ENCODE assay signal across 41 mouse cellular contexts in the genomic region with DNA sequence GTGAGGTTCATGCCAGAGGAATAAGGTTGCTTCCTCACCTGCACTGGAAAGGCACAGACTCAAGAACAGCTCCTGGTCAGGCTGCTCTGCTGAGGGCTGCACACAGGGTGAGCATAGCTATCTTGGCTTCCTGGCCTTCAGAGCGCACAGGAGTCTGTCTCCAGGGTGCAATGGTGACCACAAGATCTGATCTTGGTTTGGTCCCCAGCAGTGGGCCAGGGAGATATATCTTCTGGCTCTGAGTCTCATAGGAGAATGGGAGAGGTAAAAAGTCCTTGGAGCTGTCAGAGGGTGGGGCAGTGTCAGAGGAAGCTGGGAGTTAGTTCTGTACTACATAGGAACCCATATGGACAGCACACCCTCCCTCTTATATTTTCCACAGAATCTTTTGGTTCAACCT. TPM values are rescaled to one million over a fixed set of nuclear protein-coding genes. Genes with fewer than 3 reads are reported as not detected.
DNase-seq lines count a peak whose midpoint lies in the region; ATAC-seq and TF ChIP-seq lines count a peak whose summit lies in the region.
"Had no signal": no experiment of that assay in that cellular context is flagged by ENCODE, and none has a peak within 500 bp of the region (broad histone marks: within the 10 kb centered on the region; RNA-seq: fewer than 3 reads in every experiment).

No protein-coding gene starts in this region.

- TF ChIP-seq CTCF in liver, embryonic 14.5 days (IDR thresholded peaks at IDR 0.05; ENCODE audit: low read depth): no peak

- no peak overlapping the region for H3K9ac ChIP-seq in heart, embryonic 11.5 days (ENCODE audit: low read depth, low read length)
- no peak overlapping the region for H3K9ac ChIP-seq in liver, embryonic 14.5 days (replicated peaks)
- no peak overlapping the region for H3K9ac ChIP-seq in forebrain, embryonic 14.5 days (ENCODE audit: low read length)
- H3K9ac ChIP-seq: embryonic facial prominence, embryonic 15.5 days; forebrain, embryonic 12.5 days; kidney, embryonic 15.5 days; midbrain, embryonic 15.5 days; neural tube, embryonic 15.5 days had no signal

- 60% methylated on average over 1 of the region's 1 CpGs for WGBS in heart, embryonic 11.5 days (ENCODE audit: insufficient replicate concordance)
- 11% methylated on average over 1 of the region's 1 CpGs for WGBS in liver, embryonic 14.5 days (ENCODE audit: insufficient replicate concordance)
- whole genome bisulfite sequencing in forebrain, embryonic 14.5 days: 89% methylated on average over 1 of the region's 1 CpGs

- no peaks in the 10 kb centered on the region for H3K36me3 ChIP-seq in heart, embryonic 11.5 days (ENCODE audit: control insufficient read depth, insufficient read depth, low read length)
- H3K36me3 ChIP-seq in megakaryocyte, embryonic 14.5 days (replicated peaks; ENCODE audit: low read length): peaks cover 97% of the 10 kb centered on the region
- H3K36me3 ChIP-seq in liver, embryonic 14.5 days (replicated peaks; ENCODE audit: control insufficient read depth, insufficient read depth, low read depth): peaks cover 3% of the 10 kb centered on the region; the same call in 1 of the 2 replicates
- H3K36me3 ChIP-seq in forebrain, embryonic 14.5 days (ENCODE audit: control insufficient read depth, insufficient read depth, low read length): no peaks in the 10 kb centered on the region
- H3K36me3 ChIP-seq: embryonic facial prominence, embryonic 10.5 days; embryonic facial prominence, embryonic 15.5 days; forebrain, embryonic 12.5 days; kidney, embryonic 15.5 days; midbrain, embryonic 10.5 days; midbrain, embryonic 15.5 days; stomach, embryonic 15.5 days had no signal

- H3K4me2 ChIP-seq in heart, embryonic 11.5 days: no peak overlapping the region
- no peak overlapping the region for H3K4me2 ChIP-seq in liver, embryonic 14.5 days (ENCODE audit: low read depth)
- H3K4me2 ChIP-seq in forebrain, embryonic 14.5 days (ENCODE audit: low read length): no peak overlapping the region
- H3K4me2 ChIP-seq: embryonic facial prominence, embryonic 15.5 days; forebrain, embryonic 12.5 days; kidney, embryonic 15.5 days; midbrain, embryonic 15.5 days; neural tube, embryonic 15.5 days; stomach, embryonic 15.5 days had no signal

- peaks cover 68% of the 10 kb centered on the region for H3K4me1 ChIP-seq in heart, embryonic 11.5 days (ENCODE audit: control insufficient read depth, insufficient read depth, low read length)
- H3K4me1 ChIP-seq in megakaryocyte, embryonic 14.5 days: peaks cover 99% of the 10 kb centered on the region
- H3K4me1 ChIP-seq in liver, embryonic 14.5 days (replicated peaks; ENCODE audit: control insufficient read depth in 2 of 2, insufficient read depth in 2 of 2, low read length in 1 of 2): peaks cover 28 to 47% of the 10 kb centered on the region in 2 experiments
- H3K4me1 ChIP-seq in forebrain, embryonic 14.5 days (ENCODE audit: control insufficient read depth, insufficient read depth, low read length): peaks cover 41% of the 10 kb centered on the region

- H3K27me3 ChIP-seq in heart, embryonic 11.5 days (ENCODE audit: control insufficient read depth, insufficient read depth, low read length): no peaks in the 10 kb centered on the region; the same call in 1 of the 2 replicates
- no peaks in the 10 kb centered on the region for H3K27me3 ChIP-seq in megakaryocyte, embryonic 14.5 days (replicated peaks)
- H3K27me3 ChIP-seq in liver, embryonic 14.5 days (ENCODE audit: control insufficient read depth, insufficient read depth, low read length): no peaks in the 10 kb centered on the region
- no peaks in the 10 kb centered on the region for H3K27me3 ChIP-seq in forebrain, embryonic 14.5 days (replicated peaks; ENCODE audit: control insufficient read depth, insufficient read depth, low read length)
- H3K27me3 ChIP-seq: midbrain, embryonic 15.5 days; neural tube, embryonic 15.5 days; stomach, embryonic 15.5 days had no signal

- DNase-seq in heart, postnatal 10 days: no peak
- DNase-seq in liver, embryonic 14.5 days (ENCODE audit: low read depth in 3 of 3, low spot score in 3 of 3): no peak
- DNase-seq in layer of hippocampus, adult 9-10 months (ENCODE audit: low spot score): no peak
- no peak for DNase-seq in forebrain, embryonic 14.5 days (ENCODE audit: low spot score)
- DNase-seq in B cell, adult 2 months: no peak
- DNase-seq: adrenal gland, adult 2 months; adrenal gland, postnatal 36 days; cerebellum, adult 2 months; heart, adult 2 months; kidney, adult 18-20 months; kidney, postnatal 25 days; lung, postnatal 36 days; retina, postnatal 1 day; right cerebral cortex, postnatal 14 days had no signal

- no peaks in the 10 kb centered on the region for H3K9me3 ChIP-seq in heart, embryonic 11.5 days (replicated peaks; ENCODE audit: control insufficient read depth, low read length)
- no peaks in the 10 kb centered on the region for H3K9me3 ChIP-seq in megakaryocyte, embryonic 14.5 days
- H3K9me3 ChIP-seq in liver, embryonic 14.5 days (ENCODE audit: control insufficient read depth, low read length): no peaks in the 10 kb centered on the region
- H3K9me3 ChIP-seq in forebrain, embryonic 14.5 days (replicated peaks; ENCODE audit: control insufficient read depth, low read length): no peaks in the 10 kb centered on the region
- H3K9me3 ChIP-seq: embryonic facial prominence, embryonic 10.5 days; embryonic facial prominence, embryonic 15.5 days; forebrain, embryonic 12.5 days; kidney, embryonic 15.5 days; midbrain, embryonic 10.5 days; midbrain, embryonic 15.5 days; neural tube, embryonic 15.5 days; stomach, embryonic 15.5 days had no signal

- H3K27ac ChIP-seq in heart, embryonic 11.5 days (ENCODE audit: low read depth, low read length): peak overlapping the region; percentile 73; the same call in 1 of the 2 replicates
- peak overlapping the region; percentile 4 for H3K27ac ChIP-seq in liver, embryonic 14.5 days
- H3K27ac ChIP-seq in forebrain, embryonic 14.5 days (ENCODE audit: low read depth, low read length): no peak overlapping the region
- H3K27ac ChIP-seq: embryonic facial prominence, embryonic 15.5 days; heart, adult 2 months; midbrain, embryonic 10.5 days; midbrain, embryonic 15.5 days; neural tube, embryonic 15.5 days; stomach, embryonic 15.5 days had no signal

- H3K4me3 ChIP-seq in heart, embryonic 11.5 days (ENCODE audit: low read depth, low read length): no peak overlapping the region
- peak overlapping the region; percentile 70 for H3K4me3 ChIP-seq in megakaryocyte, embryonic 14.5 days (replicated peaks)
- no peak overlapping the region for H3K4me3 ChIP-seq in liver, embryonic 14.5 days (ENCODE audit: insufficient read depth in 1 of 2, low read depth in 2 of 2, low read length in 2 of 2)
- no peak overlapping the region for H3K4me3 ChIP-seq in forebrain, embryonic 14.5 days (ENCODE audit: low read depth, low read length)
- H3K4me3 ChIP-seq: embryonic facial prominence, embryonic 10.5 days; embryonic facial prominence, embryonic 15.5 days; forebrain, embryonic 12.5 days; heart, adult 2 months; kidney, embryonic 15.5 days; layer of hippocampus, adult 2 months; midbrain, embryonic 10.5 days; midbrain, embryonic 15.5 days; neural tube, embryonic 15.5 days; stomach, embryonic 15.5 days had no signal

- intact Hi-C loops in heart, postnatal 10 days (cut with DNase I): no loop called here

- no peak for TF ChIP-seq EP300 in liver, embryonic 14.5 days (IDR thresholded peaks at IDR 0.05; ENCODE audit: low read depth)

- no peak for ATAC-seq in heart, embryonic 11.5 days (replicated peaks; ENCODE audit: insufficient number of reproducible peaks, low FRiP score, low TSS enrichment)
- no peak for ATAC-seq in megakaryocyte, adult 5-6 weeks (ENCODE audit: poor library complexity, severe bottlenecking)
- peak; percentile 35; the same call in 1 of the 2 replicates for ATAC-seq in liver, embryonic 14.5 days (ENCODE audit: insufficient read depth)
- ATAC-seq in forebrain, embryonic 14.5 days: no peak
- ATAC-seq: activated CD4-positive, CD25-positive, alpha-beta regulatory T cell, adult 4 months; CD4-positive, CD25-positive, alpha-beta regulatory T cell, adult 4 months; hindbrain, embryonic 16.5 days; midbrain, embryonic 15.5 days had no signal

RNA-seq across cellular contexts. Expression of a gene that starts 13.1 kb away (rescaled TPM):
- not detected in 2 replicates for polyA plus RNA-seq in heart, embryonic 11.5 days (2014; fragmentation: Nextera tagmentation; extraction: Ambion mirVana)
- not detected for total RNA-seq in heart, postnatal 10 days (2021)
- 0.54 TPM in 1 of 2 replicates, not detected in the other for polyA plus RNA-seq in megakaryocyte, embryonic 14.5 days (2012; ENCODE audit: insufficient read depth, low replicate concordance)
- total RNA-seq in megakaryocyte, adult 5-6 weeks (2015): not detected in 2 replicates
- total RNA-seq in megakaryocyte, adult 5-6 weeks (2017): not detected in 2 replicates
- not detected in 2 replicates for polyA plus RNA-seq in liver, embryonic 14.5 days (2012; rRNA removed)
- not detected in 2 replicates for polyA plus RNA-seq in liver, embryonic 14.5 days (2014; fragmentation: Nextera tagmentation; extraction: Ambion mirVana)
- polyA plus RNA-seq in forebrain, embryonic 14.5 days (2014; fragmentation: Nextera tagmentation; extraction: Ambion mirVana): not detected in 2 replicates
- total RNA-seq: adrenal gland, adult 2 months; adrenal gland, postnatal 36 days; gastrocnemius, adult 18-20 months; gastrocnemius, postnatal 4 days; heart, adult 2 months; layer of hippocampus, adult 2 months; layer of hippocampus, postnatal 25 days; left cerebral cortex, postnatal 10 days; liver, adult 2 months had no signal
- polyA plus RNA-seq: activated CD4-positive, CD25-positive, alpha-beta regulatory T cell, adult 4 months; adrenal gland, adult 2 months; brain, embryonic 14.5 days; CD4-positive, CD25-positive, alpha-beta regulatory T cell, adult 4 months; cerebellum, adult 2 months; embryonic facial prominence, embryonic 10.5 days; embryonic facial prominence, embryonic 15.5 days; forebrain, embryonic 12.5 days; frontal cortex, adult 2 months; heart, adult 2 months; hindbrain, embryonic 11.5 days; hindbrain, embryonic 16.5 days; intestine, embryonic 14.5 days; kidney, embryonic 15.5 days; limb, embryonic 11.5 days; liver, adult 2 months; lung, embryonic 16.5 days; midbrain, embryonic 10.5 days; midbrain, embryonic 15.5 days; neural tube, embryonic 15.5 days; small intestine, adult 2 months; stomach, embryonic 15.5 days had no signal

RNA-seq across cellular contexts. Expression of a gene that starts 50.3 kb away (rescaled TPM):
- polyA plus RNA-seq in heart, embryonic 11.5 days (2014; fragmentation: Nextera tagmentation; extraction: Ambion mirVana): 16.0 and 16.7 TPM in 2 replicates
- total RNA-seq in heart, postnatal 10 days (2021): 10 to 100 TPM in 1 of 2 experiments, 1 to 10 TPM in 1; 9.5 to 10.4 TPM
- polyA plus RNA-seq in megakaryocyte, embryonic 14.5 days (2012; ENCODE audit: insufficient read depth, low replicate concordance): 10.6 and 40.8 TPM in 2 replicates
- 1.2 and 2.1 TPM in 2 replicates for total RNA-seq in megakaryocyte, adult 5-6 weeks (2015)
- 0.20 and 0.62 TPM in 2 replicates for total RNA-seq in megakaryocyte, adult 5-6 weeks (2017)
- polyA plus RNA-seq in liver, embryonic 14.5 days (2012; rRNA removed): 5.7 and 6.0 TPM in 2 replicates
- 3.7 and 4.4 TPM in 2 replicates for polyA plus RNA-seq in liver, embryonic 14.5 days (2014; fragmentation: Nextera tagmentation; extraction: Ambion mirVana)
- polyA plus RNA-seq in forebrain, embryonic 14.5 days (2014; fragmentation: Nextera tagmentation; extraction: Ambion mirVana): 31.4 and 42.0 TPM in 2 replicates
